Mouse (Mus musculus): ENCODE results near the gene Kif15. TPM values are rescaled to one million over a fixed set of nuclear protein-coding genes. Genes with fewer than 3 reads are reported as not detected.

The Kif15 gene
- polyA plus RNA-seq, 2 experiments from 2014 or later: 16.8 to 19.3 TPM

Other genes starting within 250 kb of the Kif15 start
- gene Topaz1, start 203.7 kb upstream of the Kif15 start, polyA plus RNA-seq (2017; shearing (Covaris generic)): under 1 TPM in 1 of 2 experiments, not detected in 1; 0.07 TPM
- 10 to 100 TPM; 11.6 to 14.5 TPM for gene Tcaim, start 145.5 kb upstream of the Kif15 start, polyA plus RNA-seq (2017; shearing (Covaris generic))
- gene Gm35549, start 107.0 kb upstream of the Kif15 start, polyA plus RNA-seq (2017; shearing (Covaris generic)): 1 to 10 TPM; 1.3 to 1.9 TPM
- 10 to 100 TPM; 23.7 to 38.9 TPM for gene Zfp445, start 85.0 kb upstream of the Kif15 start, polyA plus RNA-seq (2017; shearing (Covaris generic))
- 1 to 10 TPM; 1.4 to 6.6 TPM for gene Zkscan7, start 65.4 kb upstream of the Kif15 start, polyA plus RNA-seq (2017; shearing (Covaris generic))
- gene Zfp105, start 28.0 kb upstream of the Kif15 start, polyA plus RNA-seq (2017; shearing (Covaris generic)): not detected
- 10 to 100 TPM; 21.0 to 32.6 TPM for gene 1110059G10Rik, start within 50 bp of the Kif15 start, polyA plus RNA-seq (2017; shearing (Covaris generic))
- 10 to 100 TPM; 18.0 to 18.3 TPM for gene Tmem42, start 70.3 kb downstream of the Kif15 start, polyA plus RNA-seq (2017; shearing (Covaris generic))
- 1 to 10 TPM in 1 of 2 experiments, not detected in 1; 1.4 TPM for gene Tgm4, start 83.7 kb downstream of the Kif15 start, polyA plus RNA-seq (2017; shearing (Covaris generic))
- 10 to 100 TPM; 13.6 to 19.3 TPM for gene Zdhhc3, start 162.2 kb downstream of the Kif15 start, polyA plus RNA-seq (2017; shearing (Covaris generic))
- gene Exosc7, start 162.2 kb downstream of the Kif15 start, polyA plus RNA-seq (2017; shearing (Covaris generic)): 10 to 100 TPM; 85.5 to 95.0 TPM
- not detected for gene Clec3b, start 199.9 kb downstream of the Kif15 start, polyA plus RNA-seq (2017; shearing (Covaris generic))

Measured in activated CD4-positive, CD25-positive, alpha-beta regulatory T cell, adult 4 months (primary cell).